Mouse (Mus musculus) stomach, postnatal 0 days (tissue): ENCODE measurements around the gene Rnf8. TPM values are rescaled to one million over a fixed set of nuclear protein-coding genes. Genes with fewer than 3 reads are reported as not detected.
A peak's percentile ranks its signal among the peaks of the same experiment; 100 is the strongest.

ENCODE experiments used
- ATAC-seq: fragments of 200-750 bp; cut with Nextera tagmentation; 2 replicates; pipeline ENCODE4 v1.8.0; 2017; ENCODE audit not compliant: low FRiP score, low TSS enrichment
- DNase-seq: peaks from one replicate; pipeline ENCODE4 v3.0.0-alpha.2; 2016; ENCODE audit warnings: low spot score
- H3K27ac ChIP-seq: fragments of 300-500 bp; sonication (generic); replicated peaks from 2 replicates; pipeline ENCODE4 v1.5.1; 2014; ENCODE audit warnings: mild to moderate bottlenecking, control low read depth
- H3K27me3 ChIP-seq: fragments of 300-500 bp; sonication (generic); 2 replicates; pipeline ENCODE4 v1.6.1; 2014; ENCODE audit warnings: low read length; ENCODE audit not compliant: control insufficient read depth, insufficient read depth
- H3K36me3 ChIP-seq: fragments of 300-500 bp; sonication (generic); 2 replicates; pipeline ENCODE4 v1.6.1; 2014; ENCODE audit warnings: low read length, mixed read lengths; ENCODE audit not compliant: control insufficient read depth, insufficient read depth
- H3K4me1 ChIP-seq: fragments of 300-500 bp; sonication (generic); replicated peaks from 2 replicates; pipeline ENCODE4 v1.6.1; 2014; ENCODE audit warnings: antibody characterized with exemption; ENCODE audit not compliant: control insufficient read depth, insufficient read depth
- H3K4me2 ChIP-seq: fragments of 300-500 bp; sonication (generic); replicated peaks from 2 replicates; pipeline ENCODE4 v1.6.1; 2014; ENCODE audit warnings: low read depth, mild to moderate bottlenecking, control low read depth, moderate library complexity
- H3K4me3 ChIP-seq: fragments of 300-500 bp; sonication (generic); 2 replicates; pipeline ENCODE4 v1.5.1; 2014; ENCODE audit warnings: low read depth, low read length, control low read depth
- H3K9ac ChIP-seq: fragments of 300-500 bp; sonication (generic); 2 replicates; pipeline ENCODE4 v1.6.1; 2014; ENCODE audit warnings: mild to moderate bottlenecking, low read length, control low read depth, mixed read lengths
- H3K9me3 ChIP-seq: fragments of 300-500 bp; sonication (generic); 2 replicates; pipeline ENCODE4 v1.6.1; 2016; ENCODE audit warnings: low read length; ENCODE audit not compliant: control insufficient read depth
- CTCF ChIP-seq: IDR thresholded peaks from 2 replicates; pipeline ENCODE4 v1.5.1; 2016; ENCODE audit warnings: antibody characterized with exemption, low read depth, mild to moderate bottlenecking, moderate library complexity
- EP300 ChIP-seq: optimal IDR thresholded peaks from 2 replicates; pipeline ENCODE3; 2016; ENCODE audit warnings: antibody characterized with exemption
- WGBS: fragments of 180-500 bp; shearing (Covaris S2); extraction: QIAGEN DNeasy Blood & Tissue Kit; methylation state at CpG from one replicate; pipeline ENCODE4 v1.1.7; 2014; 5-methylcytosine and 5-hydroxymethylcytosine counted together
- polyA plus RNA-seq: library from polyadenylated mRNA; unstranded; fragments of >200 nt; fragmentation: Nextera tagmentation; extraction: Ambion mirVana; gene quantifications from 2 replicates; pipeline ENCODE4 v1.2.1, GENCODE M21; 2015

The Rnf8 gene
- 32.6 and 34.4 TPM in 2 replicates for polyA plus RNA-seq

DNA sequence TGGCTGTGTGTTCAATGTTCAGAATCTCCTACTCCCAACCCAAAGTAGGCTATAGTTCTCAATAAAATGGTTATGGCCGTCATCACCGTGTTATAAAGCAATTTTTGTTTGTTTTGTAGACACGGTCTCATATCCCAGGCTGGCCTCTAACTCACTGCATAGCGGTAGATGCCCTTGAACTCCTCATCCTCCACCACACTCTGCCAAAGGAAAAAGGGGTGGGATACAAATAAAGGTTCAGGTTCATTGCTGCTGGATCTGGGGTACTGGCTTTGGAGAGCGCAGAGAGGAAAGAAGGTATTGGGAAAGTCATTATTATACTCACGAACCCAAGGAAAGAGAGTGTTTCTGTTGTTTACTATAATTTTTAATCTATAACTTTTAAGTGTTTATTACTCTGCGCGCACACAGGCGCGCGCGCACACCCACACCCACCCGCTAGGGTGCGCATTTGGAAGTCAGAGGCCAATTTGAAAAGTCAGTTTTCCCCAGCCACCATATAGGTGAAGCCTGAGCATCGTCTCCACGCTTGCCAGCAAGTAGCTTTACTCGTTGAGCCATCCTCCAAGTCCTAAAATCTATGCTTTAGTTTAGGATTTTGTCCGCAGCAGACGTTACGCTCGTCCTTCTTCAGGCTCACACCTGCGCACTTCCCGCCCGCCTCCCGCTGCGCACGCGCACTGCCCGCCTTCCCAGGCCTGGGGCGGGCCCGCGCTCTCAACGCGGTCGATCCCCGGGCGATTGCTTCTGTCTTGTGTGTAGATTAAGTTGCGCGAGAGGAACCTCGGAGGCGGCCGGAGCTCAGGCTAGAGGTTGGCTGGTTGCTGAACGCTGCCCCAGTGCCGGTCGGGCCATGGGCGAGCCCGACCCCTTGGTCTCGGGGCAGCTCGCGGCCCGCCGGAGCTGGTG, at the start of gene Rnf8, which contains the start of gene Gm28043:
Rnf8 (plus strand) TSS at position 676 of the 909 bp plus-strand sequence.
Gm28043 (plus strand) TSS at position 762 of the 909 bp plus-strand sequence.
- 2% methylated on average over 45 of the region's 52 CpGs for WGBS
- ATAC-seq (peak; percentile 93), DNase-seq (peak; percentile 96)
- TF ChIP-seq CTCF: peak; percentile 71
- TF ChIP-seq EP300: no peak
- H3K27ac ChIP-seq: peak within 1 kb of the TSS; percentile 97
- no peaks in the 10 kb centered on the region for H3K27me3 ChIP-seq
- no peaks in the 10 kb centered on the region for H3K36me3 ChIP-seq
- peak within 1 kb of the TSS; percentile 82 for H3K4me2 ChIP-seq
- peak within 1 kb of the TSS; percentile 97 for H3K9ac ChIP-seq
- no peaks in the 10 kb centered on the region; the same call in 1 of the 2 replicates for H3K4me1 ChIP-seq
- H3K4me3 ChIP-seq: peak within 1 kb of the TSS; percentile 96
- no peaks in the 10 kb centered on the region for H3K9me3 ChIP-seq

DNA sequence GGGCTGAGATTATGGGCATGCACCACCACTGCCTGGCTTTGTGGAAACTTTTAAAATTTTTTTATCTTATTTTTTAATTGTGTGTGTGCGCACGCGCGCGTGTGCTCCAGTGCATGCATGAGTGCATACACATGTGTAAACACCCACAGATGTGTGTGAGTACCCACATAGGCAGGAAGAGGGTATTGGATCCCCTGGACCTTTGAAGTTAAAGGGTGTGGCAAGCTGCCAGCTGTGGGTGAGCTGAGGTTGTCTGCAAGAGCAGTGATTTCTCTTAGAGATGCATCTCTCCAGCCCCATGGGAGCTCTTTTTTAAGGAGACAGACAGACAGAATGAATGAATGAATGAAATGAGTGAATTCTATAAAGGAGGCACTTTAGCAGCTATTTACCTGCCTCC, 49.1 kb upstream of the Rnf8 start:
- Histone ChIP-seq H3K9me3 (no peaks in the 10 kb centered on the region), H3K27ac (no peak overlapping the region), H3K4me3 (no peak overlapping the region), H3K4me2 (no peak overlapping the region), H3K9ac (no peak overlapping the region), H3K27me3 (no peaks in the 10 kb centered on the region), H3K4me1 (no peaks in the 10 kb centered on the region), H3K36me3 (no peaks in the 10 kb centered on the region; the same call in 1 of the 2 replicates)
- WGBS: 96% methylated on average over 5 of the region's 5 CpGs
- DNase-seq: no peak
- no peak for ATAC-seq
- TF ChIP-seq EP300 (no peak), CTCF (no peak)

DNA sequence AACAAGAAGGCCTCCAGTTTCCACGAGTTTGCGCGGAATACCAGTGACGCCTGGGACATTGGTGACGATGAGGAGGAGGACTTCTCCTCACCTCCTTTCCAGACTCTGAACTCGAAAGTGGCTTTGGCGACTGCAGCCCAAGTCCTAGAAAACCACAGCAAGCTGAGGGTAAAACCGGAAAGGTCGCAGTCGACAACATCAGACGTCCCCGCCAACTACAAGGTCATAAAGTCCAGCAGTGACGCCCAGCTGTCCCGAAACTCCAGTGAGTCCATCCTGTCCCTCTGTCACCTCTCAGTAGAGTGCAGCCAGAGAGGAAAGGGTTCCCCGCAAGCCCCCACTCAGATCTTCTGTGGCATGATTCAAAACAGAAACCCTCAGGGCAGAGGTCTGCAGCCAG, 46.2 kb upstream of the Rnf8 start:
- ATAC-seq (no peak), DNase-seq (no peak)
- H3K9me3 ChIP-seq: no peaks in the 10 kb centered on the region
- no peak for TF ChIP-seq EP300
- TF ChIP-seq CTCF: no peak
- no peak overlapping the region for H3K27ac ChIP-seq
- no peak overlapping the region for H3K4me3 ChIP-seq
- no peaks in the 10 kb centered on the region for H3K4me1 ChIP-seq
- no peak overlapping the region for H3K9ac ChIP-seq
- H3K36me3 ChIP-seq: peaks cover 9% of the 10 kb centered on the region; the same call in 1 of the 2 replicates
- WGBS: 88% methylated on average over 15 of the region's 15 CpGs
- no peak overlapping the region for H3K4me2 ChIP-seq
- H3K27me3 ChIP-seq: no peaks in the 10 kb centered on the region

DNA sequence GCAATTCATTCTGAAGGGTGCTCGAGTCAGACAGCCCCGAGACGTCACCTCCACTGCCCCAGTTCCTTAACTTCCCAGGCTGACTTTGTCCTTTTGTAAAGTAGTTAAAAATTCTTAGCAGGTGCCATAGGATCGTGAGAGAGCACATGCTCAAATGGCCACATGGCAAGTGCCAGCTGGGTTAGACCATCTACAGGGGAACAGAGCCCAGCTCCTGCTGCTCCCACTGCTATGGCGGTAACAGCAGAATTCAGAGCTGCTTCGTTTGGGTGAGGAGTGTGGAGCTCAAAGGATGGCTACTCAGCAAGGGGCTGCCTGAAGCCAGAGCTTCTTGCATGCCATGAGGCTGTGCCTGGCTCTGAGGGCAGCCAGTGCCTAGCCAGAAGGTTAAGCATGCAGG, 44.8 kb upstream of the Rnf8 start:
- H3K9me3 ChIP-seq: no peaks in the 10 kb centered on the region
- no peak for ATAC-seq
- peaks cover 13% of the 10 kb centered on the region; the same call in 1 of the 2 replicates for H3K36me3 ChIP-seq
- no peak overlapping the region for H3K9ac ChIP-seq
- no peak overlapping the region for H3K4me3 ChIP-seq
- no peak overlapping the region for H3K4me2 ChIP-seq
- no peak for DNase-seq
- TF ChIP-seq CTCF (no peak), EP300 (no peak)
- no peak overlapping the region for H3K27ac ChIP-seq
- H3K4me1 ChIP-seq: no peaks in the 10 kb centered on the region
- no peaks in the 10 kb centered on the region for H3K27me3 ChIP-seq
- WGBS: 90% methylated on average over 6 of the region's 6 CpGs

DNA sequence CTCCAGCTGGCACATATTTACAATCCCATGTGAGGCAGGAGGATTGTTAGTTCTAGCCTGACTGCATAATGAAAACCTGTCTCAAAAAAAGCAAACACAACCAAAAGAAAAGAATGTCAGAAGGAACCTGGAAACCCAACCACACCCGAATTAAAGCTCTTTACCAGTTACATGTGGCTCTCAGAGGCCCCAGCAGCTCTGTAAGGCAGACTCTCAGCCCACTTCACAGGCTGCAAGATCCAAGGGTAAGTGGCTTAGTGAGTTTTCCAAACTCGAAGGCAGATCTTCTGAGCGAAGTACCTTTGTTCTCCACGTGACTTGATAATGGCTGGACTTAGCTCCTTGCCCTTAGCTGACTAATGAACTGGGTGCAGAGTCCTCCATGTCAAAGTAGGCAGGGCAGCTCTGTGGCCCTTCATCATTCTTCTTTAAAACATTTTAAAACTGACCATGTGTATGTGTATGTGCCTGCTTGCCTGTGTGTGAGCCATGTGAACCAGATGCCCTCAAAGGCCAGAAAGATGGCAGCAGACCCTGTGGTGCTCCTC, 34.9 kb upstream of the Rnf8 start:
- H3K4me1 ChIP-seq: no peaks in the 10 kb centered on the region
- TF ChIP-seq EP300 (no peak), CTCF (no peak)
- no peak overlapping the region for H3K4me3 ChIP-seq
- H3K27me3 ChIP-seq: no peaks in the 10 kb centered on the region
- peaks cover 13% of the 10 kb centered on the region; the same call in 1 of the 2 replicates for H3K36me3 ChIP-seq
- H3K9me3 ChIP-seq: no peaks in the 10 kb centered on the region
- no peak overlapping the region for H3K9ac ChIP-seq
- no peak overlapping the region for H3K27ac ChIP-seq
- peak; percentile 77 for ATAC-seq
- peak; percentile 41 for DNase-seq
- H3K4me2 ChIP-seq: no peak overlapping the region
- WGBS: 51% methylated on average over 4 of the region's 4 CpGs
